Mouse (Mus musculus) lung, embryonic 16.5 days (tissue): Measurements from ENCODE around the gene Lpp. TPM values are rescaled to one million over a fixed set of nuclear protein-coding genes. Genes with fewer than 3 reads are reported as not detected.

ENCODE experiments used
- ATAC-seq: fragments of 200-750 bp; cut with Nextera tagmentation; 2 replicates; pipeline ENCODE4 v1.8.0; 2017; ENCODE audit warnings: low read depth, mild to moderate bottlenecking, moderate library complexity
- H3K27ac ChIP-seq: fragments of 300-500 bp; sonication (generic); 2 replicates; pipeline ENCODE4 v1.5.1; 2014; ENCODE audit warnings: mild to moderate bottlenecking, control low read depth, low read length
- H3K27me3 ChIP-seq: fragments of 300-500 bp; sonication (generic); 2 replicates; pipeline ENCODE4 v1.6.1; 2014; ENCODE audit warnings: low read depth, low read length, mixed read lengths; ENCODE audit not compliant: control insufficient read depth, insufficient read depth
- H3K36me3 ChIP-seq: fragments of 300-500 bp; sonication (generic); 2 replicates; pipeline ENCODE4 v1.6.1; 2014; ENCODE audit warnings: low read length; ENCODE audit not compliant: control insufficient read depth, insufficient read depth
- H3K4me1 ChIP-seq: fragments of 300-500 bp; sonication (generic); replicated peaks from 2 replicates; pipeline ENCODE4 v1.6.1; 2014; ENCODE audit warnings: low read length, mixed read lengths; ENCODE audit not compliant: control insufficient read depth, insufficient read depth
- H3K4me2 ChIP-seq: fragments of 300-500 bp; sonication (generic); 2 replicates; pipeline ENCODE4 v1.6.1; 2014; ENCODE audit warnings: low read depth, low read length, control low read depth
- H3K4me3 ChIP-seq: fragments of 300-500 bp; sonication (generic); 2 replicates; pipeline ENCODE4 v1.5.1; 2014; ENCODE audit warnings: mild to moderate bottlenecking, low read length, control low read depth
- H3K9ac ChIP-seq: fragments of 300-500 bp; sonication (generic); 2 replicates; pipeline ENCODE4 v1.6.1; 2014; ENCODE audit warnings: low read length, control low read depth
- H3K9me3 ChIP-seq: fragments of 300-500 bp; sonication (generic); 2 replicates; pipeline ENCODE4 v1.6.1; 2016; ENCODE audit warnings: low read length; ENCODE audit not compliant: control insufficient read depth
- WGBS: fragments of 180-500 bp; shearing (Covaris S2); extraction: QIAGEN DNeasy Blood & Tissue Kit; methylation state at CpG from one replicate; pipeline ENCODE4 v1.1.7; 2014; 5-methylcytosine and 5-hydroxymethylcytosine counted together
- microRNA counts: library from miRNA; unstranded; fragments of <30 nt; microRNA quantifications from one replicate; lab custom pipeline; 2016
- microRNA-seq: library from miRNA; unstranded; fragments of <30 nt; microRNA quantifications from one replicate; pipeline ENCODE4, GENCODE M21; 2016
- polyA plus RNA-seq: library from polyadenylated mRNA; unstranded; fragments of >200 nt; fragmentation: Nextera tagmentation; extraction: Ambion mirVana; gene quantifications from 2 replicates; pipeline ENCODE4 v1.2.1, GENCODE M21; 2015

Lpp gene
- polyA plus RNA-seq, 1 experiment from 2014 or later = 76.8 TPM

GRCm38 (mm10) chr16:25037361-25037760 lies 644.1 kb downstream of the Lpp start:
- Histone ChIP-seq H3K4me2 (no peak overlapping the region), H3K27ac (no peak overlapping the region), H3K9me3 (no peaks in the 10 kb centered on the region), H3K4me1 (peaks cover 14% of the 10 kb centered on the region), H3K36me3 (no peaks in the 10 kb centered on the region), H3K9ac (no peak overlapping the region), H3K27me3 (no peaks in the 10 kb centered on the region), H3K4me3 (no peak overlapping the region)
- ATAC-seq = no peak
- WGBS = 67% methylated on average over 6 of the region's 6 CpGs

- WGBS = 79% methylated on average over 6 of the region's 6 CpGs
- no peak overlapping the region for H3K9ac ChIP-seq
- peaks cover 21% of the 10 kb centered on the region for H3K4me1 ChIP-seq
- no peak overlapping the region for H3K4me3 ChIP-seq
- no peaks in the 10 kb centered on the region for H3K27me3 ChIP-seq
- H3K9me3 ChIP-seq = no peaks in the 10 kb centered on the region
- H3K4me2 ChIP-seq = no peak overlapping the region
- no peak for ATAC-seq
- no peak overlapping the region for H3K27ac ChIP-seq
- no peaks in the 10 kb centered on the region for H3K36me3 ChIP-seq
Measured at GRCm38 (mm10) chr16:25038529-25038928, 645.2 kb downstream of the Lpp start.

DNA sequence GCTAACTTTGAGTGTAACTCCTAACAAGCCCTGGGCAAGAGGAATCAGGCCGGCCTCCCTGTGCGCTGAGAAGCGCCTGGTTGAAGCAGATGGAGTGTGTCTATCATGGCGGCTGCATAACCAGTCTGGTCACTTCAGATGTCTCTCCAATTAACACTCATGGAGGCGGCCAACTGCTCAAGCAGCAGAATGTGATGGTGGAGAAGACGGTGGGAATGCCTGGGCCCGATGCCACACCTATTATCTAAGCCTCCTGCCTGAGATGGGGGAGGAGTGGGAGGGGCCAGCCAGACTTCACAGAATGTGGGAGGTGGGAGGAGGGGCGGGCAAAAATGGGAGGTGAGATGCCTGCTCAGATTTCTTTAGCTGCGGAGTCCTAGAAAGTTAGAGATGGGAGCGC lies 646.6 kb downstream of the Lpp start:
- 32% methylated on average over 10 of the region's 10 CpGs for WGBS
- no peaks in the 10 kb centered on the region for H3K27me3 ChIP-seq
- no peak overlapping the region for H3K9ac ChIP-seq
- no peak overlapping the region for H3K4me3 ChIP-seq
- H3K4me2 ChIP-seq = 0 out of 2 replicates have a peak overlapping the region, but pooled peaks have one; percentile 5
- peak; percentile 65 for ATAC-seq
- peak overlapping the region; percentile 6; the same call in 1 of the 2 replicates for H3K27ac ChIP-seq
- H3K36me3 ChIP-seq = no peaks in the 10 kb centered on the region
- peaks cover 21% of the 10 kb centered on the region for H3K4me1 ChIP-seq
- H3K9me3 ChIP-seq = no peaks in the 10 kb centered on the region

DNA sequence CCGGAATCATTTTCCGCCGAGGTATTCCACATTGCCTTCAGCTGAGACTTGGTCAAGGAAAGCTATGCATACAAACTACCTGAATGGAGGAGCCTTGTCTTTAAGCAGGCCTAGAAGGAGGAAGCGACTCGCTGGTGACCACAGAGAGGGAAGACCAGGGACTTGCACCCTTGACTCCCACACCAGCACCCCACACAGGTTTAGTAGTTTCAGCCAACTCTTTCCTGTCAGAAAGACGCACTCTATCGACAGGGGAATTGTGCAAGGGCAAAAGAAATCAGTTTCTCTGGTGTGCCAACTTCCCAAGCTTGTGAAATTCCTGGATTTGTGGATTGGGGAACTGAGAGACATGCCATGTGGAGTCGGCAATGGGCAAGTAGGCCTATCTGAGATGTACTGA lies 647.9 kb downstream of the Lpp start:
- WGBS = 89% methylated on average over 8 of the region's 8 CpGs
- no peaks in the 10 kb centered on the region for H3K36me3 ChIP-seq
- no peak for ATAC-seq
- no peak overlapping the region for H3K27ac ChIP-seq
- H3K27me3 ChIP-seq = no peaks in the 10 kb centered on the region
- no peak overlapping the region for H3K4me3 ChIP-seq
- H3K9me3 ChIP-seq = no peaks in the 10 kb centered on the region
- H3K4me2 ChIP-seq = no peak overlapping the region
- peaks cover 21% of the 10 kb centered on the region for H3K4me1 ChIP-seq
- no peak overlapping the region for H3K9ac ChIP-seq

DNA sequence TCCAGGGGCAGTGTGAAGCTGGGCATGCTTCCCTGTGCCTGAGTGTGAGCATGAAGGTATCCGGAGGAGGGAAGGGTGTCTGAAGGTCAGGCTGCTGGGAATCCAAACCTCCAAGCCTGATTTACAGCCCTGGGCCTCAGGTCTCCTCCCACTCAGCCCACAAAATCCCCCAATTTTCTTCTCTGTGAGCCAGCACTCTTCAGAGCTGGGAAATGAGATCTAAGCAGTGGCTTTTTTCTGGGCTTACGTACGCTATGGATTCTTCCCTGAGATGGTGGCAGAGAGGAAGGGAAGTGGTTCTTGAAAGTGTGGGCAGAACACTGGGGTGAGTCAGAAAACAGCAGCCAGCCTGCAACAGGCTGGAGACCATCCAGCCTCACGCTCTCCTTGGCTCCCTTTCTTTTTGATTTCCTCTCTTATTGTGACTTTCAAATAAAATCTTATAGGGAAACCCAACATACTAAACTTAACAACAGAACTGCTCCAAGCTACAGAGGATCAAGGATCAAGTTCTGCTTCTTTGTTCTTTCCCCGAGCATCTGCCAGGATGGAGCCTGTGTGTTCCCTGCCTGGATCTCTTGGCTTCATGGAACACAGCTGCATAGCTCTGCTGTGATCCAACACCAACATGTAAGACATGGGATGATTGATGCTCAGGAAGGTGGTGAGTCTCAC lies 648.7 kb downstream of the Lpp start:
- Histone ChIP-seq H3K9me3 (no peaks in the 10 kb centered on the region), H3K9ac (no peak overlapping the region), H3K4me2 (no peak overlapping the region), H3K27me3 (no peaks in the 10 kb centered on the region), H3K36me3 (no peaks in the 10 kb centered on the region), H3K4me1 (peaks cover 21% of the 10 kb centered on the region), H3K4me3 (no peak overlapping the region), H3K27ac (peak overlapping the region; percentile 64)
- ATAC-seq = peak; percentile 42; the same call in 1 of the 2 replicates
- 36% methylated on average over 5 of the region's 5 CpGs for WGBS

MicroRNAs within 50 kb of the gene (microRNA counts, 519-probe panel; counts per million panel counts)
- 3,933 counts per million, percentile 79 among the panel's probes with 10 or more counts for microRNA mmu-miR-28 (lab: Ali Mortazavi, UCI)

Small RNA genes within 50 kb of the gene (microRNA-seq; reads per million reads assigned to microRNA genes)
- gene Mir28a = 1,801 reads per million, percentile 80 among the genes with 10 or more reads in this experiment
